Mouse (Mus musculus) hindbrain, embryonic 12.5 days (tissue): ENCODE measurements around the gene Ngef. TPM values are rescaled to one million over a fixed set of nuclear protein-coding genes. Genes with fewer than 3 reads are reported as not detected.
"Not testable (repeated sequence)": the region's sequence is repeated elsewhere in the genome, so short reads cannot be mapped to it uniquely, and the experiment has no call there.

ENCODE experiments used
- ATAC-seq: fragments of 200-750 bp; cut with Nextera tagmentation; 2 replicates; pipeline ENCODE4 v1.8.0; 2017; ENCODE audit warnings: moderate TSS enrichment; ENCODE audit not compliant: low FRiP score
- H3K27ac ChIP-seq: fragments of 300-500 bp; sonication (generic); 2 replicates; pipeline ENCODE4 v1.5.1; 2016; ENCODE audit warnings: mild to moderate bottlenecking
- H3K27me3 ChIP-seq: fragments of 300-500 bp; sonication (generic); 2 replicates; pipeline ENCODE4 v1.6.1; 2016; ENCODE audit warnings: mild to moderate bottlenecking
- H3K36me3 ChIP-seq: fragments of 300-500 bp; sonication (generic); 2 replicates; pipeline ENCODE4 v1.6.1; 2016; ENCODE audit warnings: mild to moderate bottlenecking
- H3K4me1 ChIP-seq: fragments of 300-500 bp; sonication (generic); 2 replicates; pipeline ENCODE4 v1.6.1; 2016
- H3K4me2 ChIP-seq: fragments of 300-500 bp; sonication (generic); replicated peaks from 2 replicates; pipeline ENCODE4 v1.6.1; 2016; ENCODE audit warnings: mild to moderate bottlenecking
- H3K4me3 ChIP-seq: fragments of 300-500 bp; sonication (generic); 2 replicates; pipeline ENCODE4 v1.5.1; 2016; ENCODE audit warnings: mild to moderate bottlenecking
- H3K9ac ChIP-seq: fragments of 300-500 bp; sonication (generic); 2 replicates; pipeline ENCODE4 v1.6.1; 2016; ENCODE audit warnings: mild to moderate bottlenecking, moderate library complexity
- H3K9me3 ChIP-seq: fragments of 300-500 bp; sonication (generic); replicated peaks from 2 replicates; pipeline ENCODE4 v1.6.1; 2016; ENCODE audit warnings: mild to moderate bottlenecking
- WGBS: fragments of 180-500 bp; shearing (Covaris S2); methylation state at CpG from one replicate; pipeline ENCODE4 v1.1.7; 2016; 5-methylcytosine and 5-hydroxymethylcytosine counted together
- polyA plus RNA-seq: library from polyadenylated mRNA; unstranded; fragments of >200 nt; fragmentation: Nextera tagmentation; extraction: Ambion mirVana; gene quantifications from 2 replicates; pipeline ENCODE4 v1.2.1, GENCODE M21; 2016

Gene Ngef
- polyA plus RNA-seq, 1 experiment from 2014 or later: 5.9 TPM

DNA sequence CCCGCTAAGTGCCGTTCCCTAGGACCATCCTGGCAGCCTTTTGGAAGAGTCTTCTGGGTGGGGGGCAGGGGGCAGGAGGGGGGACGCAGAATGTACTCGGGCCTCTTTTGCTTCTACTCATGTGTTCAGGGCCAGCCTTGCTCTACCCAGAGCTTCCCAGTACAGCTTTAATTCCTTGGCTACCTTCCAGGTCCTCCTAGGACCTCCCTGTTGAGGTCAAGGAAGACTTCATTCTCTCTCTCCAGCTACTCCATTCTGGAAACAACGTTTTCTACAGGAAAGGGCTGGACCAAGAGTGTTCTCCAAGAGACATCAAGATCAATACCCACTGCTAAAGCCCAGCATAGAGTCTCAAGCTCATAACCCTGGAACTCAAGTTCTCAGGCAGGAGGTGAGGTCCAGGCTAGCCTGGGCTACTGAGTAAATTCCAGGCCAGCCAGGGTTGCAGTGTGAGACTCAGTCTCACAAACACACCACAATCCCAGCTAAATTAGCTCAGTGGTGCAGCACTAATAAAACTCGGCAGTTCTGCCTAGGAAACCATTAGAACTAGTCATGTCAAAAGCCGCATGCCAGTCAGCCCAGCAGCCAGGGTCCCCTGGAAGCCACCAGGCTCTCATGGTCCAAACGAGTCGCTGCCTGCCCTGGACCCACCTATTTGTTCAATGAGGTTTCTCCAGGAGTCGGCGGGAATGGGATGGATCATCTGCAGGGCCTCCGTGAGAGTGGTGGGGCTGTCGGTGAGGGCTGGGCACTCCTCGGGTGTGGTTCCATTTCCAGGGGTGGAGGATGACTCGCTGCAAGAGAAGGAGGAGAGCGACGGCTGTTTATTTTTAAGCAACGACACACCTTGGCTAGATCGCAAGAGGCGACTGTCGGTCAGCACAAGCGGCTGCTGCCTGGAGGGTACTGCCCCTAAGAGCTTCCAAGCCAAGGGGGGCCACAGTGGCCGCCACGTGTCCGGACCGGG lies 64.8 kb downstream of the Ngef start:
- 21% methylated on average over 26 of the region's 26 CpGs for WGBS
- H3K27me3 ChIP-seq: peaks cover 43% of the 10 kb centered on the region
- peak overlapping the region; percentile 73; the same call in 1 of the 2 replicates for H3K9ac ChIP-seq

DNA sequence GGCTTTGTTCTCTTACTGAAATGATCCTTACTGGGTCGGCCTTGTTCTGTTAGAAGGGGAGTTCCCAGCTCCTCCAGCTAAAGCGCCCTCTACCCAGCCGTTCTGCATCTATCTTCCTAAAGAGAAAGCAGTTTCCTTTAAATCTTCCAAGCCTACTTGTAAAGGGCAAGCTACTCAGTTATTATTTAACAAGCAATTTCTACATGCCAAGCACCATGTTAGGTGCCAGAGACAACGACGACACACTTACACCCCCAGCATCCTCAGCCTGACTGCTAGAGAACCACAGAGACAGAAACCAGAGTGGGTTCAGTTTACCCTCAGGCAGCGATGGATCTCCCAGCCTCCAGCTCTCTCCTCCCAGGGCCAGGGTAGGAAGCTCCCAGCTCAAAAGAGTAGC lies 65.8 kb downstream of the Ngef start:
- no peak overlapping the region for H3K4me3 ChIP-seq
- no peak overlapping the region for H3K27ac ChIP-seq
- peaks cover 43% of the 10 kb centered on the region for H3K27me3 ChIP-seq
- no peak overlapping the region for H3K4me2 ChIP-seq
- peaks cover 12% of the 10 kb centered on the region for H3K4me1 ChIP-seq
- H3K36me3 ChIP-seq: no peaks in the 10 kb centered on the region
- 53% methylated on average over 6 of the region's 6 CpGs for WGBS
- H3K9ac ChIP-seq: no peak overlapping the region
- ATAC-seq: no peak
- no peaks in the 10 kb centered on the region for H3K9me3 ChIP-seq

More for the DNA sequence above, 64.8 kb downstream of the Ngef start:
- ATAC-seq: no peak
- H3K4me3 ChIP-seq: peak overlapping the region; percentile 71
- no peaks in the 10 kb centered on the region for H3K36me3 ChIP-seq
- H3K4me1 ChIP-seq: peaks cover 12% of the 10 kb centered on the region
- no peak overlapping the region for H3K27ac ChIP-seq
- H3K9me3 ChIP-seq: no peaks in the 10 kb centered on the region
- H3K4me2 ChIP-seq: peak overlapping the region; percentile 88

DNA sequence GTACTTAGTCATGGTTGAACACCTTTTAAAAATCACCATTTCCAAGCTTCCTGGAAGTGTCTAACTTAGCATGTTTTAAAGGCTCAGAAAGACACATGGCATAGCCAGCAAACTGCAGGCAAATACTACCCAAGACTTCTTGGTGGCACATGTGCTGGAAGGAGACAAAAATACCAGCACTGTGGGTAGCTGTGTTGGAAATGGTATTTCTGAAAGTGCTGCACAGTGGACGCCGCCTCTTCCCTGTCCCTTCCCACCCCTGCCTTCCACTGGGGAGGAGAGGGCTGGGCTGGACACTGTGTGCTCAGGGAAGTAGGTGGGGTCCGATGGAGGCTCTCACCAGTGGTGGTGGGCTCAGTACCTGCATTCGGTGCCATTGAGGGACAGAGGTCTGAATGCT lies 68.1 kb downstream of the Ngef start:
- H3K27me3 ChIP-seq: peaks cover 31% of the 10 kb centered on the region
- 90% methylated on average over 4 of the region's 4 CpGs for WGBS
- no peak overlapping the region for H3K9ac ChIP-seq
- peaks cover 10% of the 10 kb centered on the region for H3K4me1 ChIP-seq
- no peaks in the 10 kb centered on the region for H3K36me3 ChIP-seq
- no peak for ATAC-seq
- no peak overlapping the region for H3K4me2 ChIP-seq
- H3K27ac ChIP-seq: no peak overlapping the region
- H3K4me3 ChIP-seq: no peak overlapping the region
- H3K9me3 ChIP-seq: no peaks in the 10 kb centered on the region

DNA sequence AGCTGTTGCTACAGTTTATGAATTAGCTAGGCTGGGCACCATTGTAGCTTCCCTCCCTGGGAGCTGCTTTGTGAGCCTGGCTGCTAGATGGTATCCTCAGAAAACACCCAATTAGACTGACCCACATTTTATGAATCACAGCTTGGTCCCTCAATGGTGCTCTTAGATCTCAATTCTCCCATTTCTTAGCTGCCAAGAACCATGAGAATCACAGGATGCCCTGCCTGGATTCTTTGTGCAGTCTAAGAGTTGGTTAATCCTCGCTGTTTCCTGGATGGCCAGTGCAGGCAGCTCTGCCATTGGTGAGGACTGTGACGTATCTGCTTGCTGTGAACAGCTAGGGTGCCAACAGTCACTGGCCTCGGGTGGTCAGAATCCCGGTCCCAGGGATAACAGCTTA lies 80.1 kb downstream of the Ngef start:
- no peak for ATAC-seq
- H3K9me3 ChIP-seq: no peaks in the 10 kb centered on the region
- H3K9ac ChIP-seq: no peak overlapping the region
- H3K4me2 ChIP-seq: no peak overlapping the region
- WGBS: 80% methylated on average over 4 of the region's 4 CpGs
- H3K27me3 ChIP-seq: no peaks in the 10 kb centered on the region
- H3K27ac ChIP-seq: no peak overlapping the region
- no peaks in the 10 kb centered on the region for H3K4me1 ChIP-seq
- no peaks in the 10 kb centered on the region for H3K36me3 ChIP-seq
- no peak overlapping the region for H3K4me3 ChIP-seq

DNA sequence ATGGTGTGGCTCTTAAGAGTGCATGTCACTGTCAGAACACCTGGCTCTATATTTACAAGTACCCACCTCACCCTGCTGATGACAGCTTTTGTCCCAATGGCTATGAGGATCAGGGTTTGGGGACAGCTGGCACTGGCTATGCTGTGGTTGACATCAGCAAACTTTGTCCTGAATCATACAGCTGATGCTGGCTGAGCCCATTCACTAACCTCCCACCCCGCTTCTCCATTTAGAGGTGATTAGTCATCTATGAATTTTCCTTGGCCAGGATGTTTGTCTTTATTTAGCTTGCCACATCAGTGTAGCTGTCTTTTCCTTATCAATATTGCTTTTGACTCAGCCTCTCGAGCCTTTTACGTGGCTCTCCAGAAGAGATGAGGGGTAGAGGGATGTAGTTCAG lies 81.4 kb downstream of the Ngef start:
- no peak overlapping the region for H3K4me3 ChIP-seq
- WGBS: 89% methylated on average over 3 of the region's 3 CpGs
- no peaks in the 10 kb centered on the region for H3K27me3 ChIP-seq
- H3K27ac ChIP-seq: no peak overlapping the region
- no peaks in the 10 kb centered on the region for H3K36me3 ChIP-seq
- no peaks in the 10 kb centered on the region for H3K4me1 ChIP-seq
- no peak overlapping the region for H3K9ac ChIP-seq
- no peak overlapping the region for H3K4me2 ChIP-seq
- no peak for ATAC-seq
- no peaks in the 10 kb centered on the region for H3K9me3 ChIP-seq

DNA sequence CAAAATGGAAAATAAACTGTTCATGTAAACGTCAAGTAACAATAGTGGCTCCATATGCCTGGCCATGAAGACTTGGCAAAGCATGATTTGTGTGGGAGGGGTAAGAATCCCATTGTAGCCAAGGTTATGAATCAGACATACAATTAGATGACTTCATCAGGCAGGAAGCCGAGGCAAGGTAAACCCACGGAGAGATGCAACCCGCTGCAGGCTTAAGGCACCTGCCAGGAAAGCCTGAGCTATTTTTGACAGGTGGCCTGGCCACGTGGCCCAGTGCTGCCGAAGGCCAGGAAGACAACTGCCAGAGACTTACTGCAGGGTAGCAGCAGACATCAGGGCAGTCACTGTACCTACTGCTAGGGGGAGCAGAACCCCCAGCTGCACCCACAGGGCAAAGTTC lies 87.3 kb downstream of the Ngef start:
- ATAC-seq: no peak
- H3K27me3 ChIP-seq: no peaks in the 10 kb centered on the region
- WGBS: 76% methylated on average over 6 of the region's 6 CpGs
- H3K4me3 ChIP-seq: no peak overlapping the region
- H3K4me2 ChIP-seq: no peak overlapping the region
- no peaks in the 10 kb centered on the region for H3K9me3 ChIP-seq
- H3K4me1 ChIP-seq: no peaks in the 10 kb centered on the region
- H3K27ac ChIP-seq: no peak overlapping the region
- no peak overlapping the region for H3K9ac ChIP-seq
- no peaks in the 10 kb centered on the region for H3K36me3 ChIP-seq

DNA sequence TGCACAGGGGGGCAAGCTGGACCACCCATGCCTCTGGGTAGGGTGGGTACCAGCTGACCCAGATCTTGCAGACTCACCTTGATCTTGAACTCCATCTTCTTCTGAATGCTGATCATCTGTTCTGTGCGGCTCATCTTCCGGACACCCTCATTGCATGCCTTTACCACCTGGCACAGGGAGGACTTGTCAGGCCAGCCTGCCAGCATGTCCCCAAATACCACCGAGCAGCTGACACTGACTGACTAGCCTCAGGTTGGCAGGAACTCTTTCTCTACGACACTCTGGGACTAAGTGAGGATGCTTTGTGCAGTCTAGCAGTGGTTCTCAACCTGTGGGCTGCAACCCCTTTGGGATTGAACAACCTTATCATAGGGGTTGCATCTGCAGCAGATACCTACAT lies 91.1 kb downstream of the Ngef start:
- no peaks in the 10 kb centered on the region for H3K9me3 ChIP-seq
- ATAC-seq: no peak
- H3K27ac ChIP-seq: no peak overlapping the region
- 89% methylated on average over 4 of the region's 4 CpGs for WGBS
- H3K4me1 ChIP-seq: no peaks in the 10 kb centered on the region
- no peak overlapping the region for H3K4me3 ChIP-seq
- no peak overlapping the region for H3K9ac ChIP-seq
- no peaks in the 10 kb centered on the region for H3K36me3 ChIP-seq
- H3K27me3 ChIP-seq: peaks cover 1% of the 10 kb centered on the region; the same call in 1 of the 2 replicates
- H3K4me2 ChIP-seq: no peak overlapping the region

DNA sequence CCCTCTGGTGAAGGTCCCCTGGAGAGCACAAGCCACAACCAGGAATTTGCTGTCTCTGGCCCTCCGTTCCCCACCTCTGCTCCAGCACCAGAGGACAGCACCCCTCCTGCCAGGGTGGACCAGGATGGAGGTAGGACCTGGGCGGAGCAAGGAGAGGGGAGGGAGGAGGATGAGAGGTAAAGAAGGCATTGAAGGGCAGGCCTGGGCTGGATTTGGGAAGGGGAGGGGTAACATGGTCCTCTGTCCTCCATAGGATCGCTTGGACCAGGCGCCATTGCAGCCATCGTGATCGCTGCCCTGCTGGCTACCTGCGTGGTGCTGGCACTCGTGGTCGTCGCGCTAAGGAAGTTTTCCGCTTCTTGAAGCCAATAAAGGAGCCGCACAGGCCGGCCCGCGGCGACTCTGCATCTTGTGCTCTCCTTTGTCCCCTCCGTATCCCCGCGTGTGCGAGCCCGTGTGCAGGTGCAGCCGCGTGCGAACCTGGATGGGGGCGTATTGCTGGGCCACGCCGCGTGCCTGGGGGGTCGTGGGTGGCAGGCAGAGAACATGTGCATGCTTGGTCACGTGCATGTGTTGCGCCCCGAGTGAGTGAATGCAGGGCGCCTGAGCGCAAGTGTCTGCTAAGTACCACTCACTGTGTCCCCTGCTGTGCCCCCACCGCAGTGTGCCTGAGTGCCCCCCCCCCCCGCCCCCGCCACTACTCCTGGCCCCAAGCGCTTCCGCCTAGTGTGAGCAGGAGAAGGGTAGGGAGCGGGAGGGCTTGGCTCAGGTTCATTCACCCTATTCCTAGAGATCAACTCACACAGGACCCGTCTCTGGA lies 98.4 kb downstream of the Ngef start:
- H3K4me2 ChIP-seq: peak overlapping the region; percentile 82
- ATAC-seq: peak; percentile 50
- no peaks in the 10 kb centered on the region for H3K9me3 ChIP-seq
- H3K9ac ChIP-seq: peak overlapping the region; percentile 54
- peaks cover 9% of the 10 kb centered on the region for H3K4me1 ChIP-seq
- no peaks in the 10 kb centered on the region for H3K36me3 ChIP-seq
- H3K27ac ChIP-seq: no peak overlapping the region
- peaks cover 37% of the 10 kb centered on the region for H3K27me3 ChIP-seq
- WGBS: 5% methylated on average over 32 of the region's 42 CpGs
- peak overlapping the region; percentile 37 for H3K4me3 ChIP-seq

DNA sequence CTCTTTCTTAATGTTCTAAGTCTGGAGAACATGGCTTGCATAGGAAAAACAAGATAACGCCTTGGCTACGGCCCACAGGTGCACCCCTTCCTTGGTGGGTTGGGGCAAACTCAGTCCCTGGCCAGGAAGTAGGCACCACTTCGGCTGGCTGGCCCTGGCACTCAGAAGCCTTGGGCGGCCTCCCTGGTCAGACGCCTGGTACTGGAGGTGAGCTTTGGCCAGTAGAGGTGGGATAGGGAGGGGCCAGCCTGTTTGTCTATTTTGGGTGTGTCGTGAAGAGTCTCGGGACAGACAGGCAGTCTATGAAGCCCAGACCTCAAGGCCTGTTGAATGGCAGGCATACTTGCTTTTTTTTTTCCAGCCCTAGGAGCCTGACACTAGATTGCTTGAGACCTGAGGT lies 101.1 kb downstream of the Ngef start:
- no peak overlapping the region for H3K4me2 ChIP-seq
- peaks cover 9% of the 10 kb centered on the region for H3K4me1 ChIP-seq
- no peak overlapping the region for H3K4me3 ChIP-seq
- H3K27ac ChIP-seq: no peak overlapping the region
- WGBS: 89% methylated on average over 7 of the region's 7 CpGs
- peaks cover 36% of the 10 kb centered on the region for H3K27me3 ChIP-seq
- no peaks in the 10 kb centered on the region for H3K36me3 ChIP-seq
- ATAC-seq: no peak
- H3K9ac ChIP-seq: no peak overlapping the region
- no peaks in the 10 kb centered on the region for H3K9me3 ChIP-seq

DNA sequence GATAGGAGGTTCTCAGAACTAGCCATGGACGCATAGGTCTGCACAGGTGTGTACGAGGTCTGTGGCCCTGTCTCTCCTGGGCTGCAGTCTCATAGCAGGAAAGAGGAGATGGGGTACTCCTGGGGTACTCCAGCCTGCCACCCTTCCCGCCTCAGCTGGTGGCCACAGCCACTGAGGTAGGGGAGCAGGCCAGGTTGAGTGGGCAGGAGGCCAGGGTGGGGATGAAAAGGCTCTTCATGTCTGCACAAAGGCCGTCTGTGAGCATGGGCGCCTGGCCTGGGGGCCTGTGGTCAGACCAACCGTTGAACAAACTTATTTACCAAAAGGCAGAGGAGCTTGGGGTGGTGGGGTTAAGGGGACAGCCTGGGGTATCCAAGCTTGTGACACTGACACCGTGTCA lies 101.8 kb downstream of the Ngef start:
- ATAC-seq: no peak
- no peaks in the 10 kb centered on the region for H3K9me3 ChIP-seq
- no peaks in the 10 kb centered on the region for H3K36me3 ChIP-seq
- no peak overlapping the region for H3K9ac ChIP-seq
- H3K27me3 ChIP-seq: peaks cover 29% of the 10 kb centered on the region
- no peak overlapping the region for H3K4me2 ChIP-seq
- H3K27ac ChIP-seq: no peak overlapping the region
- peaks cover 9% of the 10 kb centered on the region for H3K4me1 ChIP-seq
- WGBS: 81% methylated on average over 7 of the region's 7 CpGs
- no peak overlapping the region for H3K4me3 ChIP-seq

DNA sequence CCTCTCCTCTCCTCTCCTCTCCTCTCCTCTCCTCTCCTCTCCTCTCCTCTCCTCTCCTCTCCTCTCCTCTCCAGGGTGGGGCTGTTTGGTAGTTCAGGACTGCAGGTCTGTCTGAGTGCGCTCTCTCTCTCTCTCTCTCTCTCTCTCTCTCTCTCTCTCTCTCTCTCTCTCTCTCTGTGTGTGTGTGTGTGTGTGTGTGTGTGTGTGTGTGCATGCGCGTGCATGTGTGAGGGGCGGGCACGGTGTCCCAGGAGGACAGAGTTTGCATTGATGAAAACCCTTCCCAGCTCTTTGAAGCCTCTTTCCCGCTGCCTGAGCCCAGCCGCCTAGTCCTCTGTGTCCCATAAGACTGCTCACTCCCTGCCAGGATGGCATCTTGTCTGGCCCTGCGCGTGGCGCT lies 103.7 kb downstream of the Ngef start, which contains the start of gene Snorc:
Snorc (plus strand) TSS at position 301 of the 400 bp plus-strand sequence.
- H3K4me2 ChIP-seq, H3K4me3 ChIP-seq, H3K9ac ChIP-seq, H3K36me3 ChIP-seq, H3K9me3 ChIP-seq, H3K27ac ChIP-seq, H3K4me1 ChIP-seq, ATAC-seq: not testable (repeated sequence)
- WGBS: 39% methylated on average over 7 of the region's 10 CpGs
- peaks cover 13% of the 10 kb centered on the region for H3K27me3 ChIP-seq

DNA sequence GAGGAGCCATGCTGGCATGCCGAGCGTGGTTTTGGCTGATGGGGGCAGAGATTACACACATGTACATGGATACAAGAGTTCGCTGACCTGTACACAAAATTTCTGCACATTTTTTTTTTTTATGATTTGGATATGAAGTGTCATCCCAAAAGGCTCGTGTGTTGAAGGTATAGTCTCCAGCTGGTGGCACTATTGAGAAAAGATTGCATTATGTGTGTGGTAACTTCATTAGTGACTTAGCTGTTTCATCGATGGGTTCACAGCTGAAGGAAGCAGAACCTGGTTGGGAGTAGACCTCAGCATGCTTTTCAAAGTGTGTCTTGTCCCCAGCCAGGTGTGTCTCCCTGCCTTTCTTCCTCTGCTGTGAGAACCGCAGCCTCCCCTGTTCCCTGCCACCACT lies 105.3 kb downstream of the Ngef start:
- Histone ChIP-seq H3K27ac (no peak overlapping the region), H3K9me3 (no peaks in the 10 kb centered on the region), H3K4me3 (no peak overlapping the region), H3K4me1 (no peaks in the 10 kb centered on the region), H3K36me3 (no peaks in the 10 kb centered on the region), H3K27me3 (no peaks in the 10 kb centered on the region), H3K9ac (no peak overlapping the region), H3K4me2 (no peak overlapping the region)
- WGBS: 79% methylated on average over 6 of the region's 6 CpGs
- no peak for ATAC-seq
